Mouse (Mus musculus) spleen, adult 10 weeks (tissue): ENCODE measurements around the gene Nkx2-5. TPM values are rescaled to one million over a fixed set of nuclear protein-coding genes. Genes with fewer than 3 reads are reported as not detected.

ENCODE experiments used
- polyA plus RNA-seq: library from polyadenylated mRNA; stranded (reverse); fragments of 350-450 nt; fragmentation: Illumina TruSeq; extraction: RNeasy Lipid Tissue Mini Kit (QIAGEN cat#74804); gene quantifications from one replicate; pipeline ENCODE4 v1.2.3, GENCODE M21; 2015; ENCODE audit warnings: low replicate concordance; ENCODE audit not compliant: insufficient read depth

Nkx2-5 gene
- polyA plus RNA-seq, result not detected

GRCm38 (mm10) chr17:26844909-26845148 lies at the start of gene Nkx2-5:
Nkx2-5 (minus strand) TSS chr17:26845009.

Other genes with a start within 250 kb of the Nkx2-5 start
- 181 TPM for gene Atp6v0e, start 181.8 kb downstream of the Nkx2-5 start, polyA plus RNA-seq
- 61.7 TPM for gene Crebrf, start 129.4 kb downstream of the Nkx2-5 start, polyA plus RNA-seq
- gene Bnip1, start 63.9 kb downstream of the Nkx2-5 start, polyA plus RNA-seq, result 46.1 TPM
- 2.3 TPM for gene Kifc5b, start 72.1 kb upstream of the Nkx2-5 start, polyA plus RNA-seq
- gene Phf1, start 88.0 kb upstream of the Nkx2-5 start, polyA plus RNA-seq, result 41.9 TPM
- 59.0 TPM for gene Cuta, start 94.6 kb upstream of the Nkx2-5 start, polyA plus RNA-seq
- gene Syngap1, start 96.2 kb upstream of the Nkx2-5 start, polyA plus RNA-seq, result 2.5 TPM
- gene Zbtb9, start 128.2 kb upstream of the Nkx2-5 start, polyA plus RNA-seq, result 29.6 TPM
- 23.5 TPM for gene Bak1, start 184.0 kb upstream of the Nkx2-5 start, polyA plus RNA-seq
- gene Itpr3, start 212.3 kb upstream of the Nkx2-5 start, polyA plus RNA-seq, result 19.6 TPM